Mouse (Mus musculus) adrenal gland, postnatal 14 days (tissue): ENCODE data around the gene Dnttip1. TPM values are rescaled to one million over a fixed set of nuclear protein-coding genes. Genes with fewer than 3 reads are reported as not detected.
A peak's percentile ranks its signal among the peaks of the same experiment; 100 is the strongest.

Experiments
- DNase-seq: peaks from one replicate; pipeline ENCODE4 v3.0.0; 2021; ENCODE audit warnings: mixed read lengths
- total RNA-seq: library from RNA; stranded (reverse); gene quantifications from 2 replicates; pipeline ENCODE4 v1.2.3, GENCODE M21; 2021

Dnttip1 gene
- total RNA-seq, 1 experiment from 2014 or later: 39.6 TPM

DNA sequence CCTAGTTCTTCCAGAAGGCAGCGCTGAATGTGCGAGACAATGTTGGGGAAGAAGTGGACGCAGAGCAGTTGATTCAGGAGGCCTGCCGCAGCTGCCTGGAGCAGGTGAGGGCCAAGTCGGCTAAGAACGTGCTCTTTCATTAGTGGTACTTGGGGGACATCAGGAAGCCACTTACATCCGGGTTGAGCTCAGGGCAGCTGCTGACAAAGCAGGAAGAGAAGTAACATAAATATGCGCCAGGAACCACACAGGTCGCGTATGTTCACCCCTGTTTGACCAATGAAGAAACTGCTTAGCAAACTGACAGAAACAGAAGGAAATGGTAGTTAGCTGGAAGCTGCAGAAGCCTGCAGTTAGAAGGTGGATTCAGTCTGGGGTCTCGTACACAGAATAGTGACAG lies 8.3 kb downstream of the Dnttip1 start:
- no peak for DNase-seq

DNA sequence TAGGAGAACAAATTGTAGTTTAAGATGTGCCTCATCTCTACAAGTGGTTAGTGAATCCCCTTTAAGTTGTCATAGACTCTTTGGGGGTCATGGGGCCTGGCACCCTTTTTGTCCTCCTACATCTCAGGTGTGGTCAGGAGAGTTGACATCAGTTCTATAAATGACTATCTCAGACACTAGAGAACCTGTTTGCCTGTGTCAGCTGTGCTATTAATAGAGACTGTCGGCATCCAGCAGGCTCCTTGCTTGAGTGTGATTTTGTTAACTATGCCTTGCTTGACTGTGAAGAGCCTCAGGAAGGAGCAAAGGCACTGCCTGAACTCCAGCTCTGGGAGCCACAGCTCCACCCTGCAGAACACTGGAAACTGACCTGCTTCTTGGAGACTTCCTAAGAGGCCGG lies 9.0 kb downstream of the Dnttip1 start:
- no peak for DNase-seq

GRCm38 (mm10) chr2:164757841-164758240 lies 12.1 kb downstream of the Dnttip1 start:
- DNase-seq: no peak

GRCm38 (mm10) chr2:164758692-164759091 lies 12.9 kb downstream of the Dnttip1 start:
- no peak for DNase-seq

GRCm38 (mm10) chr2:164760059-164760833 lies 14.5 kb downstream of the Dnttip1 start:
- no peak for DNase-seq

- DNase-seq: no peak
Observed at GRCm38 (mm10) chr2:164761502-164761901, 15.7 kb downstream of the Dnttip1 start.

GRCm38 (mm10) chr2:164761971-164762370 lies 16.2 kb downstream of the Dnttip1 start:
- no peak for DNase-seq

DNA sequence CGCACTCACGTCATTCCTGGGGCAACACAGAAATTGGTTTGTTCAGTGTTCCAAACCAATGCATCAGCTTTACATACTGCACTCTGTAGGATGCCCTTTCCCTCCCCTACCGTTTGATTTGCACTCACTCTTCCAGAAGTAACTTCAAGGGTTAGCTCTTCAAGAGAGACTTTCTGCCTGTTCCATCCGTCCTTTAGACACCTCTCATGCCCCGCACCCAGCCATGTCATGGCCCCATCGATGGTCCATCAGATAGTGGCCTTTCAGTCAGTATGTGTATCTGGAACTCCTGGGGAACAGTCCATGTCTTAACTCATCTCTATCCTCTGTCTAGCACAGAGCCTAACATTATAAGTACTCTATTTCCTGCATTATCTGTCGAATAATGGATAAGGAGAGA lies 16.8 kb downstream of the Dnttip1 start:
- DNase-seq: no peak

GRCm38 (mm10) chr2:164765841-164766240 lies 20.1 kb downstream of the Dnttip1 start:
- no peak for DNase-seq

- peak; percentile 51 for DNase-seq
Observed at GRCm38 (mm10) chr2:164767812-164768540, 22.2 kb downstream of the Dnttip1 start.

DNA sequence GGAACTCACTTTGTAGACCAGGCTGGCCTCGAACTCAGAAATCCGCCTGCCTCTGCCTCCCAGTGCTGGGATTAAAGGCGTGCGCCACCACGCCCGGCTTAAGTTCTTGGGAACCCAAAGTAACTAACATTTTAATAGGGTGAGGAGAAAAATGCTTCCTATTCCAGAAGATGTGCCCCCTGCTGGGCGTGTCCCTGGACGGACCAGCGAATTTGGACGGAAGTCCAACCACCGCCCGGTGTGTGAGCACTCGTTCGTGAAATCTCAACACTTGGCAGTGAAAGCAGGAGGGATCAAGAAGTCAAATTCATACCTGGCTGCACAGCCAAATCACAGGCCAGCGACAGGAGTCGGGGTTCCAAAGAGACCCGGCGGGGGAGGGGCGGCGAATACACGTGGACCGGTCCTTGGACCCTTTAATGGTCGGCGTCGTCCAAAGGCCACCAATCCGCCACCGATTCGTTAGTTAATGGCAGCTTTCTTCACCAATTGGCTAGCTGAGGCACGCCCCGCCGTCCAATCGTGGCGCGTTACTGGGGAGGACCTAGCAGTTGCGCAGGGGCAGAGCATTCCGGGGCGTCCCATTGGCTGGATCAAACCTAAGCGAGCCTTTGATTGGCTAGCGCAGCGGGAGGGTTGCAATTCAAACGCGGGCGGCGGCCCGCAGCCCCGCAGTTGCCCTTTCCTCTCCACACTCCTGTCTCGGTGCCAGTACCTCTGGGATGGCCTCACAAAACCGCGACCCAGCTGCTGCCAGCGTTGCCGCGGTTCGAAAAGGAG lies 23.7 kb downstream of the Dnttip1 start, which contains the start of gene Ube2c:
Ube2c (plus strand) TSS at position 641 of the 780 bp plus-strand sequence.
- DNase-seq: peak; percentile 99

DNA sequence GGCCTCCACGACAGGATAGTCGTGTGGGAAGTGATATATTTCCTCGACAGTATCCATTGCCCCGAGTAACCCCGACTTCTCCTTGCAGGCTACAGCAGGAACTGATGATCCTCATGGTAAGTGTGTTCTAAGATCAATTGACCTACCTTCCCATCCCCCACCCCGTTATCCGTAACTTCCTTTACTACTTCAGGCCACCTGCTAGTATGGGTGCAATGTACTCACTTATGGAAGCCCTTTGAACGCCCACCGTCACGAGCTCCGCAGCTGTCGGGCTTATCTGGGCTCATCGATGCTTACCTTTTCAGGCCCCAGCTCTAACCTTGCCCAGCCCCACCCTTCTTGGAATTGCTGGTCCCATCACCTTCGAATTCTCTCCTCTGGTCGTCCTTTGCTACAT lies 24.5 kb downstream of the Dnttip1 start:
- DNase-seq: no peak

DNA sequence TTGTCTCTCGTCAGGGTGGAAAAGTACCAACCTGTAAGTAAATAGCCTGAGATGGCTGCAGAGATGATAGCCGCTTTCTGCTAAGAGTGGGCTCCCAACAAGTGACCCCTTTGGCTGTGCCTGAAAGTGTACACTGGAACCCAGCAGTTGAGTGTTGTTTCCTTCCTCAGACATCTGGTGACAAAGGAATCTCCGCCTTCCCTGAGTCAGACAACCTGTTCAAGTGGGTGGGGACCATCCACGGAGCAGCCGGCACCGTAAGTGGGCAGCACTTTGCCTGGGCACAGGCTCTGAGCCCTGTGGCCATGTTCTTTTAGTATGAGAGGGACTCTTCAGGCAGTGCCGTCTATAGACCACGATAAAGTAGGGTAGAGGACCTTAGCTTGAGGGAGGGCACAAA lies 25.3 kb downstream of the Dnttip1 start:
- no peak for DNase-seq

DNA sequence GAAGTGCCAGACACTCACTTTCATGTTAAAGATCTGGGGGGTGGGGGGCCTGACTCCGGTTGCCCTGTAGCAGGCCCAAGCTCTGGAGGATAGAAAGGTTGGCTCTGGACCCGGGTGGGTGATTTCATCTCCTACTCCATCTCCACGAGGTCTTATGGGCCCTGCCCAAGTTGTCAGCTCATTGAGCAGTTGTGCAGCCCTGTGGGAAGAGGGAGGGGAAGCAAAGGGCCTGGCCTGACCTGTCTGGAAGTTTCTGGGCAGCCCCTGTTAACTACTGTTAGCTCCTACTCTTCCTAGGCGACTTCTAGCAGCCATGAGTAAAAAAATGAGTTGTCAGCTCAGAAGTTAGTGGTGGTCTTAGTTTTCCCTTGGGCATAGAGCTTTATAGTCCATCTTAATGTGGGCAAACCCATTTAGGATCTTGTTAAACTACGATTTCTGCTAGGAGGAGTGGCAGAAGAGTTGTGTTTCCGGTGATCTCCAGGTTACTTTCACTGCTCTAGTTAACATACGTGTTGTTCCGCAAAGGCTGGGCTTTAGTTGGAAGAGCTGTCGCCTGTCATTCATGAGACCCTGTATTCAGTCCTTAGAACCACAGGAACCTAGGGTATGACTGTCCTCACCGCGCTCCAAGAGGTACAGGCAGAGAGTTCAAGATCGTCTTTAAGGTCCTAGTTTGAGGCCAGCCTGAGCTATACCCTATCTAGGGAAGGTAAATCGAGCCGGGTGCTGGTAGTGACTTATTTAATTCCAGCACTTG lies 27.6 kb downstream of the Dnttip1 start:
- no peak for DNase-seq

DNA sequence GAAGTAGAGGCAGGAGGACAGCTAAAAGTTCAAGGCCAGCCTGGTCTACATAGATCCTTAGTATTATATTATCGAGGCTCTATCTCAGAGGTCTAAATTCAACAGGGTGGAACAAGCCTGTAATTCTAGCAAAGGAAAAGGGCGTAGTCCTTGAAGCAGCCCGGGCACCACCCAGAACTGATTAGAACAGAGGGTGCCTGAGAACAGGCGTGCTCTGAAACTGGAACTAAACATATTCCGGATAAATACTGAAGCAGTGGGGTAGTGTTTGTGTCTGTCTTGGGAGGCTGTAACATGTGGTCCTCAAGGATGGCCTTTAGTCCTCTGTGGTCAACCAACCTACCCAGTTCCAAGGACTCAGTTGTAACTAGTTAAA lies 28.2 kb downstream of the Dnttip1 start:
- no peak for DNase-seq

DNA sequence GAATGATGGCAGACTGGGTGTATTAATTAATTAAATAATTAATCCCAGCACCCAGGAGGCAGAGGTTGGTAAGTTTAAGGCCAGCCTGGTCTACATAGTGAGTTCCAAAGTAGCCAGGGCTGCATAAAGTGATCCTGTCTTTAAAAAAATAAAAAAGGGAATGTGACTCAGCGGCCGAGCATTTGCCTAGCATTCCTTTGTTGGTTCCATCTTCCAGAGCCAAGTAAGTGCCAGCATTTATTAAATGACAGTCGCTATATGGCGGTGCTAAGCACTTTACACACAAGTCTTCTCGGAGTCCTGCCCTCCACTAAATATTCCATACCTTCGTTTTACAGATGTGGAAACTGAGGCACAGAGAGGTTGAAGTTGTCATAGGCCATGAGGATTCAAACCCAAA lies 30.3 kb downstream of the Dnttip1 start:
- no peak for DNase-seq

- DNase-seq: no peak
Observed at GRCm38 (mm10) chr2:164776801-164777200, 31.0 kb downstream of the Dnttip1 start.

- DNase-seq: no peak
Observed at GRCm38 (mm10) chr2:164777246-164778014, 31.6 kb downstream of the Dnttip1 start.

GRCm38 (mm10) chr2:164778015-164778287 lies 32.2 kb downstream of the Dnttip1 start:
- DNase-seq: no peak

- no peak for DNase-seq
Observed at GRCm38 (mm10) chr2:164778809-164779208, 33.0 kb downstream of the Dnttip1 start.

DNA sequence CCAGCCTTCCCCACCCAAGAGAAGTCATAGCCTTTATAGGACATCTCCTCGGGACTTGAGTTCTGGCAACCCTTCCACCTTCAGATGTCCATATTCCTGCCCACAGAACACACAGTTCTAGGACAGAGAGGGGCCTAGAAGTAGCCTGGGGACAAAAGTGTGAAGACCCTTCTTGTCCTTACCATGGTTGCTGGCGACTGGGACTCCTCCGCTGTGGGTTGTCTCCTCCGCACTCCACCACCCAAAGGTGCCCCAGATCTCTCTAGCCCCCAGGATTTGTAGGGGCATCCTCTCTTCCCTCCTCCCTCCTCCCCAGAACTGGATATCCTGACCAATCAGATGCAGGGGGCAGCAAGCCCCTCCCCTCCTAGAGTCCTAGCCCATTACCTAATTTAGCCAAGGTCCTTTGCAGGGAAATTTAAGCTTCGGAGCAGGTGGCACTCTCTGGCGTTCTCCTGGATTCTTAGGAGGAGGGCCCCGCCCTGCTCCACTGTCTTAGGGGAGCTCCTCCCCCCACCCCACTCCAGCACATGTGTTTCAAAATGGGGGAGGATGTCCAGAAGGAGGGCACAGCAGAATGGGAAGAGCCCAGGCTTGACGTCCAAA lies 33.8 kb downstream of the Dnttip1 start, which contains the start of gene Tnnc2:
Tnnc2 (minus strand) TSS at position 487 of the 606 bp plus-strand sequence.
- DNase-seq: no peak
